Mouse (Mus musculus): ENCODE data around the gene Slco2a1. TPM values are rescaled to one million over a fixed set of nuclear protein-coding genes. Genes with fewer than 3 reads are reported as not detected.

The Slco2a1 gene
- polyA plus RNA-seq, 1 experiment from 2014 or later, result 2.3 TPM

- no peak overlapping the region for H3K9ac ChIP-seq
- peaks cover 34% of the 10 kb centered on the region for H3K36me3 ChIP-seq
- H3K4me3 ChIP-seq, result no peak overlapping the region
- no peaks in the 10 kb centered on the region for H3K9me3 ChIP-seq
- no peak for ATAC-seq (ENCODE audit: low read depth)
- H3K4me2 ChIP-seq, result no peak overlapping the region
- no peak overlapping the region for H3K27ac ChIP-seq (replicated peaks)
- 92% methylated on average over 7 of the region's 7 CpGs for WGBS
- peaks cover 69% of the 10 kb centered on the region for H3K4me1 ChIP-seq (replicated peaks)
- H3K27me3 ChIP-seq, result no peaks in the 10 kb centered on the region
Measured at GRCm38 (mm10) chr9:103141266-103141665, 152.8 kb downstream of the Slco2a1 start.

GRCm38 (mm10) chr9:103143881-103144280, 155.4 kb downstream of the Slco2a1 start:
- H3K4me1 ChIP-seq (replicated peaks), result peaks cover 73% of the 10 kb centered on the region
- H3K27ac ChIP-seq (replicated peaks), result peak overlapping the region; percentile 65
- H3K4me2 ChIP-seq, result no peak overlapping the region
- H3K27me3 ChIP-seq, result no peaks in the 10 kb centered on the region
- no peak overlapping the region for H3K4me3 ChIP-seq
- peaks cover 34% of the 10 kb centered on the region for H3K36me3 ChIP-seq
- H3K9ac ChIP-seq, result peak overlapping the region; percentile 3
- ATAC-seq (ENCODE audit: low read depth), result no peak
- 50% methylated on average over 4 of the region's 4 CpGs for WGBS
- no peaks in the 10 kb centered on the region for H3K9me3 ChIP-seq

GRCm38 (mm10) chr9:103145351-103145750, 156.8 kb downstream of the Slco2a1 start:
- WGBS, result 38% methylated on average over 5 of the region's 5 CpGs
- Histone ChIP-seq H3K4me2 (no peak overlapping the region), H3K4me1 (replicated peaks) (peaks cover 58% of the 10 kb centered on the region), H3K36me3 (peaks cover 37% of the 10 kb centered on the region), H3K9me3 (0 out of 2 replicates have a peak, but pooled peaks cover 1% of the 10 kb centered on the region), H3K27me3 (no peaks in the 10 kb centered on the region), H3K27ac (replicated peaks) (peak overlapping the region; percentile 82), H3K4me3 (no peak overlapping the region), H3K9ac (no peak overlapping the region)
- ATAC-seq (ENCODE audit: low read depth), result no peak

Other genes starting within 250 kb of the Slco2a1 start
- gene Ryk, start 153.8 kb upstream of the Slco2a1 start, polyA plus RNA-seq (2015; fragmentation: Nextera tagmentation; extraction: Ambion mirVana), result 11.8 and 11.9 TPM in 2 replicates
- 82.5 and 86.2 TPM in 2 replicates for gene Rab6b, start 123.1 kb downstream of the Slco2a1 start, polyA plus RNA-seq (2015; fragmentation: Nextera tagmentation; extraction: Ambion mirVana)
- 51.5 and 56.3 TPM in 2 replicates for gene Srprb, start 213.4 kb downstream of the Slco2a1 start, polyA plus RNA-seq (2015; fragmentation: Nextera tagmentation; extraction: Ambion mirVana)
- 3.0 and 3.5 TPM in 2 replicates for gene Gm20425, start 241.6 kb downstream of the Slco2a1 start, polyA plus RNA-seq (2015; fragmentation: Nextera tagmentation; extraction: Ambion mirVana)
- gene Trf, start 241.7 kb downstream of the Slco2a1 start, polyA plus RNA-seq (2015; fragmentation: Nextera tagmentation; extraction: Ambion mirVana), result 27.1 and 41.0 TPM in 2 replicates